Mouse (Mus musculus) forebrain, embryonic 10.5 days (tissue): Measurements from ENCODE around the gene Cdkn1b. TPM values are rescaled to one million over a fixed set of nuclear protein-coding genes. Genes with fewer than 3 reads are reported as not detected.

Experiments used
- DNase-seq: peaks from one replicate; pipeline ENCODE4 v3.0.0-alpha.2; 2017; ENCODE audit warnings: low spot score; ENCODE audit errors: extremely low spot score
- H3K27ac ChIP-seq: fragments of 300-500 bp; sonication (generic); 2 replicates; pipeline ENCODE4 v1.5.1; 2016; ENCODE audit warnings: mild to moderate bottlenecking
- H3K27me3 ChIP-seq: fragments of 300-500 bp; sonication (generic); 2 replicates; pipeline ENCODE4 v1.6.1; 2016; ENCODE audit warnings: mild to moderate bottlenecking; ENCODE audit not compliant: poor library complexity, severe bottlenecking
- H3K36me3 ChIP-seq: fragments of 300-500 bp; sonication (generic); replicated peaks from 2 replicates; pipeline ENCODE4 v1.6.1; 2016; ENCODE audit warnings: mild to moderate bottlenecking, moderate library complexity
- H3K4me1 ChIP-seq: fragments of 300-500 bp; sonication (generic); 2 replicates; pipeline ENCODE4 v1.6.1; 2016
- H3K4me3 ChIP-seq: fragments of 300-500 bp; sonication (generic); 2 replicates; pipeline ENCODE4 v1.5.1; 2016; ENCODE audit warnings: mild to moderate bottlenecking, moderate library complexity
- H3K9me3 ChIP-seq: fragments of 300-500 bp; sonication (generic); 2 replicates; pipeline ENCODE4 v1.6.1; 2016; ENCODE audit warnings: mild to moderate bottlenecking, moderate library complexity
- WGBS: fragments of 180-500 bp; shearing (Covaris S2); methylation state at CpG from one replicate; pipeline ENCODE4 v1.1.7; 2016; 5-methylcytosine and 5-hydroxymethylcytosine counted together
- polyA plus RNA-seq: library from polyadenylated mRNA; unstranded; fragments of >200 nt; fragmentation: Nextera tagmentation; extraction: Ambion mirVana; gene quantifications from 2 replicates; pipeline ENCODE4 v1.2.1, GENCODE M21; 2016

Gene Cdkn1b
- polyA plus RNA-seq, 1 experiment from 2014 or later: 19.0 TPM

DNA sequence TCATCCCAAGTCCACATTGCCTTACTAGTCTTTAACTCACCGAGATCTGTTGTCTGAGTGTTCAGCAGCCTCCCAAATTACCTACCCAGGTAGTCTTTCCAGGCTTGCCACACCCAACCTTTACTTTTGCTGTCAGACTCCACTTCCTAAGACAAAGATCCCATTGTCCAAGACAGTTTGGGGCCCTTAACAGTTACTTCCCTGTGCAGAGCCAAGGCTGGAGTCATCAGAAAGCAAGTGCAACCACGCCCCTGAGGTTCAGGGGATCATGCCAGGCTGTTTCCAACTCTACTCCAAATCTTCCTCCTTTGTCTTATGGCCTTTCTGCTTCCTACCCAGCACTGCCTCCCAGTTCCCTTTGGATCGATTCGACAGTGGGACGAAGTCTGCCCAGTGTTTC lies 5.7 kb upstream of the Cdkn1b start:
- peaks cover 41% of the 10 kb centered on the region for H3K4me1 ChIP-seq

GRCm38 (mm10) chr6:134916641-134917040 lies 3.6 kb upstream of the Cdkn1b start:
- peak overlapping the region; percentile 56 for H3K4me3 ChIP-seq
- no peak for DNase-seq
- no peaks in the 10 kb centered on the region for H3K9me3 ChIP-seq
- 0% methylated on average over 11 of the region's 11 CpGs for WGBS
- peaks cover 26% of the 10 kb centered on the region for H3K27me3 ChIP-seq
- H3K27ac ChIP-seq: peak overlapping the region; percentile 76
- H3K36me3 ChIP-seq: no peaks in the 10 kb centered on the region
- peaks cover 48% of the 10 kb centered on the region for H3K4me1 ChIP-seq

More for the DNA sequence above, 5.7 kb upstream of the Cdkn1b start:
- Histone ChIP-seq H3K27ac (no peak overlapping the region), H3K27me3 (peaks cover 26% of the 10 kb centered on the region), H3K36me3 (no peaks in the 10 kb centered on the region), H3K9me3 (no peaks in the 10 kb centered on the region), H3K4me3 (no peak overlapping the region)
- WGBS: 90% methylated on average over 5 of the region's 5 CpGs
- DNase-seq: no peak

GRCm38 (mm10) chr6:134917087-134917486 lies 3.1 kb upstream of the Cdkn1b start:
- DNase-seq: peak; percentile 46
- Histone ChIP-seq H3K27ac (peak overlapping the region; percentile 76), H3K9me3 (no peaks in the 10 kb centered on the region), H3K27me3 (peaks cover 26% of the 10 kb centered on the region), H3K4me1 (peaks cover 53% of the 10 kb centered on the region), H3K36me3 (0 out of 2 replicates have a peak, but pooled peaks cover 3% of the 10 kb centered on the region), H3K4me3 (peak overlapping the region; percentile 56)
- WGBS: 2% methylated on average over 11 of the region's 11 CpGs

DNA sequence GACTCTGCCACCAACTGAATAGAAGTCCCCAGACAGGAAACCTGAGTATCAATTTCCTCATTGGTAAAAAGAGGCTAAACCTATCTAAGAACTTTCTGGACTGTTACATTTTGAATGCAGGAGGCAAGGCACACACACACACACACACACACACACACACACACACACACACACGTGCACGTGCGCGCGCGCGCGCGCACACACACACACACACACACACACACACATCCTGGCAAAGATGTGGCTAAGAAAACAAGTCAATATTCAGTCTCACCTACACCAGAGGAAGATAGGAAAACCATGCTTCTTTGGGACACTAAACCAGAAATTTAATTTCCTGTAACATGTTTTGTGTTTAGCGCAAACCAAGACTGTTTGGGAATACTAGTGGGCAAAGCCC lies 1.4 kb upstream of the Cdkn1b start:
- H3K4me1 ChIP-seq: peaks cover 70% of the 10 kb centered on the region
- DNase-seq: no peak
- WGBS: 97% methylated on average over 9 of the region's 10 CpGs

DNA sequence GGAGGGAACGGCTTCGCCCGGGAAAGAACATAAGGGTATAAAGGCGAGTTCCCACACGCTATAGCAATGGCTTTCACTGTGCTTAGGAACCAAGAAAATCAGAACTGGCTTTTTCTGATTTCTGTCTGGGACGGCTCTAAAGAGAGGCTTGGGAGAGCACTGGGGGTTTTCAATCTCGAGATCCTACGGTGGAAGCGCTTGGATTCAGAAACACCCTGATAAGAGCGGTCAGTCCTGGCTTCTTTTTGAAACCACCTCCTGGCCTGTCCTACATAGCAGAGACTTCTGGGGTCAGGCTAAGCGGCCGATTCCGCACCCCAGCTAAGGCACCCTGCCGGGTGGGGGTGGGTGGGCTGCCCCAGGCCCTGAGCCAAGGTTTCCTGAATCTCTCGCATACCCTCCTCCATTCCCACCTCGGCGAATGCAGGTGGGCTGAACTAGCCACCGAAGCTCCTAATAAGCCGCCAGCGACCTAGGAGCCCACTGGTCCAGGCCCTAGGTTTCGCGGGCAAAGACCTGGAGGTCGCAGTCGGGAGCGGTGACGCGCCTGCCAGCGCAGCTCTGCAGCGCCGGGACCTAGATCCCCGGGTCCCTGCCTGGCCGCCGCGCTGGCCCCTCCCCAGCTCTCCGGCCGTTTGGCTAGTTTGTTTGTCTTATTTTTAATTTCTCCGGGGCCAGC lies 551 bp upstream of the Cdkn1b start:
- peaks cover 26% of the 10 kb centered on the region for H3K27me3 ChIP-seq
- DNase-seq: no peak
- H3K27ac ChIP-seq: peak overlapping the region; percentile 99
- peak overlapping the region; percentile 94 for H3K4me3 ChIP-seq
- no peaks in the 10 kb centered on the region for H3K9me3 ChIP-seq
- WGBS: 2% methylated on average over 37 of the region's 37 CpGs
- H3K4me1 ChIP-seq: peaks cover 79% of the 10 kb centered on the region
- peaks cover 28% of the 10 kb centered on the region for H3K36me3 ChIP-seq

More for the DNA sequence above, 1.4 kb upstream of the Cdkn1b start:
- peaks cover 19% of the 10 kb centered on the region for H3K36me3 ChIP-seq
- 0 out of 2 replicates have a peak overlapping the region, but pooled peaks have one; percentile 99 for H3K27ac ChIP-seq
- peak overlapping the region; percentile 94; the same call in 1 of the 2 replicates for H3K4me3 ChIP-seq
- H3K9me3 ChIP-seq: no peaks in the 10 kb centered on the region
- H3K27me3 ChIP-seq: peaks cover 26% of the 10 kb centered on the region

- Histone ChIP-seq H3K27ac (peak overlapping the region; percentile 99), H3K27me3 (peaks cover 18% of the 10 kb centered on the region), H3K4me1 (peaks cover 83% of the 10 kb centered on the region), H3K9me3 (no peaks in the 10 kb centered on the region), H3K36me3 (peaks cover 33% of the 10 kb centered on the region), H3K4me3 (peak overlapping the region; percentile 94)
- WGBS: under 1% methylated on average over 32 of the region's 32 CpGs
- peak; percentile 39 for DNase-seq
Observed at GRCm38 (mm10) chr6:134921014-134921694, 953 bp downstream of the Cdkn1b start.

DNA sequence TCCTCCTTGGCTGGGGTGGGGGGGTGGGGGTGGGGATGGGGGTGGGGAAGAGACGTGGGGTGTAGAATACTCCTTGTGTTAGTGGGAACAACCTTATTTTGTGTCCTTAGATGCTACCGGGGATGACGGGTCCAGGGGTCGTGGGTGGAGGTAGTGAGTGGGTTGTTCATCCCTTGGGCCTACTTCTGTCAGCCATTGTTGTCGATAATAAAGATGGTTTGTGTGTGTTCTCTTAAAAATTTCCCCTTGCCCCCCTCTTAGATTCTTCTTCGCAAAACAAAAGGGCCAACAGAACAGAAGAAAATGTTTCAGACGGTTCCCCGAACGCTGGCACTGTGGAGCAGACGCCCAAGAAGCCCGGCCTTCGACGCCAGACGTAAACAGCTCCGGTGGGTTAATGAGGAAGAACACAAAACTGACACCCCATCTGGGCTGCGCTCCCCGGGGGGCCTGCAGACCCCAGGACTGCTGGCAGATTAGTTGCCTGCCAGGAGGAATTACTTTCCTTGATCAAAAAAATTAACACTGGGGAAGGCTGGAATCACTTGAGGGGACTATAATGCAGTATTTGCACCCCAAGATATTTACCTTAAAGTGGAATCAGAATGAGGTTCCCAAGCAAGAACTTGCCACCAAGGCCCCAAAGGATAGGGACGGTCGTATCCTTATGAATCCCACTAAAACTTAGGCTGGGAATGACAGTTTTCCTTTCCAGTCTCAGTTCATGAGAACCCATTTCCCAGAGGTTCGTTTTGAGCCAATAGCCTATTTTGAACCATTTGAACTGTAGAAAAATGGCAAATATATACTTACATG lies 1.7 kb downstream of the Cdkn1b start:
- H3K27ac ChIP-seq: peak overlapping the region; percentile 99
- no peaks in the 10 kb centered on the region for H3K9me3 ChIP-seq
- H3K27me3 ChIP-seq: peaks cover 16% of the 10 kb centered on the region
- peak overlapping the region; percentile 94 for H3K4me3 ChIP-seq
- H3K36me3 ChIP-seq: peaks cover 33% of the 10 kb centered on the region
- WGBS: 9% methylated on average over 20 of the region's 20 CpGs
- peaks cover 83% of the 10 kb centered on the region for H3K4me1 ChIP-seq
- DNase-seq: no peak

DNA sequence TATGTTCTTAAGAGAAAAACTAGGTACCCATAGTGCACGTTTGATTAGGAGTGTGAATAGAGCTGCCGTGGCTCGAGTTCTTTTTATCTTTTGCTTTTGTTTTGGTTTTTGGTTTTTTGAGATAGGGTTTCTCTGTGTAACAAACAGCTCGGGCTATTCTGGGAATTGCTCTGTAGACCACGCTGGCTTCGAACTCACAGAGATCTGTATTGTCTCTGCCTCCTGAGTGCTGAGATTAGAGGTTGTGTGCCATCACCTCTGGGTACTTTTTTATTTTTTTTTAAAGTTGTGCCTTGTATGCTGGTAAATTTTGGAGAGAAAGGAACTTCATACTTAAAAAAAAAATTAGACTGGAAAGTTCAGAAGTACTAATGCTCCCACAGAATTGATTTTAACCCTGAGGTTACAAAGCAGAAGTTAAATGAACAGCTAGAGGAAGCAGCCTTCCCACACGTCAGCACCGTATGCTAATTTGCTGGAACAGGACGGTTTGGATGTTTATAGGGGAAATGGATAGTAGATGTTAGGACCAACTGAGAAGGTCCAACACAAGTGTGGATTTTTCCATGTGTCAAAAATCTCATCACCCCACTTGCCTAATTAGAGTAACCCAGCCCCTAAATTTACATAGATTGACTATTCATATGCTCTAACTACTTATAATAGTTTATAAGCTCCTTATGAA lies 2.5 kb downstream of the Cdkn1b start:
- Histone ChIP-seq H3K4me3 (peak overlapping the region; percentile 94), H3K9me3 (no peaks in the 10 kb centered on the region), H3K27me3 (peaks cover 14% of the 10 kb centered on the region), H3K4me1 (peaks cover 83% of the 10 kb centered on the region), H3K27ac (peak overlapping the region; percentile 8; the same call in 1 of the 2 replicates), H3K36me3 (peaks cover 33% of the 10 kb centered on the region)
- DNase-seq: no peak
- 73% methylated on average over 9 of the region's 9 CpGs for WGBS

DNA sequence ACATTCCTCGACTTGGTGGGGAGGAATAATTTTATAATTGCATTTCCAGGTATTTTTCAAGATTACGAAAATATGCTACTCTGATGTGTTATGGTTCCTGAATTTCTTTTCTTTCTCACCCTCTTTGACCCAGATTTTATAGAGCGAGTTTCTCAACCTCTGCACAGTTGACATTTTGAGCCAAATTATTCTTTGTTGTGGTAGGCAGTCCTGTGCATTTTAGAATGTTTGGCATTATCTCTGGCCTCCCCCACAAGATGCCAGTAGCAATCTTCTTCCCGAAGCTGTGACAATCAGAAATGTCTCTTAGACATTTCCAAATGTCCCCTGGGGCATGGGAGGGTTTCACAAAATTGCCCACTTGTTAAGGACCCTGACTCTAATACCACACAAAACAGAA lies 3.5 kb downstream of the Cdkn1b start:
- 83% methylated on average over 4 of the region's 4 CpGs for WGBS
- H3K4me3 ChIP-seq: peak overlapping the region; percentile 94; the same call in 1 of the 2 replicates
- H3K27me3 ChIP-seq: peaks cover 4% of the 10 kb centered on the region; the same call in 1 of the 2 replicates
- no peak overlapping the region for H3K27ac ChIP-seq
- H3K36me3 ChIP-seq: peaks cover 33% of the 10 kb centered on the region
- no peak for DNase-seq
- peaks cover 77% of the 10 kb centered on the region for H3K4me1 ChIP-seq
- H3K9me3 ChIP-seq: no peaks in the 10 kb centered on the region

GRCm38 (mm10) chr6:134924262-134924661 lies 4.1 kb downstream of the Cdkn1b start:
- WGBS: 86% methylated on average over 3 of the region's 3 CpGs
- H3K4me3 ChIP-seq: no peak overlapping the region; the same call in 1 of the 2 replicates

DNA sequence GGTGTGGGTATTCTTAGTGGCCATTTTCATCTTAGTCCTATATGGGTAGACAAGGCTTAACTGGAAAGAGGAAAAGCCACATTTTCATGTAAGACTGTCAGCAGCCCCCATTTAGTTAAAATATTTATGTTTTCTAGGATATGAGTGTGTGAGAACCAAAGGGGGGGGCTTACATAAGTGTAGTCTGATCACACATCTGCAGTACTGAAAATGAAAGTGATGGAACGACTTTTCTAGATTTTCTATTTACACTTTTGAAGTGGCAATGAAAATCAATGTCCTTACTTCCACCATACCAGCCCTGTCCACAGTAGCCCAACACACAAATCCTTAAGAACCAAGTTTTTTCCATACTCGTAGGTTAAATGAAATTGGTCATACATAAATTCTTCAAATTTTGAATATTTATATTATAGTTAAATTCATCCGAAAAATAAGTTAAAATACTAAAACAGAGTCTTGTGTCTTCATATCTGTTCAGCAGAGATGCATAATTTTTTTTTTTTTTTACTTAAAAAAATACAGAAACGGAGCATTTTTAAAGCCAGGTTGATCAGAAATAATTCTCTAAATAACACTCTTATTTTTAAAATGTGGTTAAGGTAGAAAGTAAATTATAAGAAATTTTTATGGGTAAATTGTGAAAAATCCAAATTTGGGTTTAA lies 5.6 kb downstream of the Cdkn1b start:
- no peak for DNase-seq
- H3K36me3 ChIP-seq: peaks cover 33% of the 10 kb centered on the region
- peaks cover 82% of the 10 kb centered on the region for H3K4me1 ChIP-seq
- no peaks in the 10 kb centered on the region for H3K27me3 ChIP-seq
- no peak overlapping the region for H3K27ac ChIP-seq
- H3K9me3 ChIP-seq: no peaks in the 10 kb centered on the region
- 70% methylated on average over 4 of the region's 4 CpGs for WGBS
- H3K4me3 ChIP-seq: peak overlapping the region; percentile 71

More at GRCm38 (mm10) chr6:134924262-134924661, 4.1 kb downstream of the Cdkn1b start:
- H3K27me3 ChIP-seq: no peaks in the 10 kb centered on the region
- no peak for DNase-seq
- peaks cover 33% of the 10 kb centered on the region for H3K36me3 ChIP-seq
- H3K27ac ChIP-seq: no peak overlapping the region
- no peaks in the 10 kb centered on the region for H3K9me3 ChIP-seq
- H3K4me1 ChIP-seq: peaks cover 75% of the 10 kb centered on the region

DNA sequence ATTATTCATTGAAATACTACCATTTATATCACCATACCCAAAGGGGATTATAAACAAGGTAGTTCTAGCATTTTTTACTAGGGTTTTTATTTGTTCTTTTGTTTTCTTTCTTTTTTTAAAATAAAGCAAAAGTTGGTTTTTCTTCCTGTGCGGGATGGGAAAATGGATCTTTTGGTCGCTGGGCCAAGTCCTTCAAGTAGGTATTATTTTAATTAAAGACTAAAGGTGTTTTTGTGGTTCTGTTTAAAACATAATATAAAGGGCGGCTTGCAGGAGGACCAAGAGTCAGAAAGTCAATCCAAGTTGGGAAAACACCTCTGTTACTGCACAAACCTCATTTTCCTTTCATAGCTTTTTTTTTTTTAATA lies 6.1 kb downstream of the Cdkn1b start:
- peaks cover 87% of the 10 kb centered on the region for H3K4me1 ChIP-seq
- H3K27me3 ChIP-seq: no peaks in the 10 kb centered on the region
- peak overlapping the region; percentile 71 for H3K4me3 ChIP-seq
- WGBS: 9% methylated on average over 3 of the region's 3 CpGs
- no peak for DNase-seq
- H3K36me3 ChIP-seq: peaks cover 33% of the 10 kb centered on the region
- H3K27ac ChIP-seq: peak overlapping the region; percentile 98
- no peaks in the 10 kb centered on the region for H3K9me3 ChIP-seq
